Mouse (Mus musculus) ES-E14 (cell line): ENCODE measurements around the gene Cbr3. TPM values are rescaled to one million over a fixed set of nuclear protein-coding genes. Genes with fewer than 3 reads are reported as not detected.
"Not testable (repeated sequence)": the region's sequence is repeated elsewhere in the genome, so short reads cannot be mapped to it uniquely, and the experiment has no call there.

Experiments used
- DNase-seq: peaks from one replicate; pipeline ENCODE4 v3.0.0-alpha.2; 2013; ENCODE audit warnings: low read depth, low spot score
- H3K27ac ChIP-seq: 2 replicates; pipeline ENCODE4 v1.5.1; 2012; ENCODE audit warnings: low read depth, mild to moderate bottlenecking, low read length, moderate library complexity, mixed read lengths; ENCODE audit not compliant: poor library complexity, insufficient read depth, severe bottlenecking
- H3K36me3 ChIP-seq: 2 replicates; pipeline ENCODE4 v1.6.1; 2012; ENCODE audit warnings: mild to moderate bottlenecking, low read length, moderate library complexity, mixed read lengths; ENCODE audit not compliant: control insufficient read depth, poor library complexity, insufficient read depth, severe bottlenecking
- H3K4me1 ChIP-seq, 2 experiments: fragments of 150-350 bp in 1 of 2; sonication (generic) in 1 of 2; 2 replicates each; pipeline ENCODE4 v1.6.1; 2012; ENCODE audit warnings: low read length in 2 of 2, mild to moderate bottlenecking in 1 of 2, mixed read lengths in 1 of 2; ENCODE audit not compliant: control insufficient read depth in 2 of 2, insufficient read depth in 2 of 2, poor library complexity in 1 of 2
- H3K4me3 ChIP-seq, 2 experiments: fragments of 150-350 bp in 1 of 2; sonication (generic) in 1 of 2; 2 replicates each; pipeline ENCODE4 v1.5.1; 2012; ENCODE audit warnings: low read length in 2 of 2, low read depth in 1 of 2, mild to moderate bottlenecking in 1 of 2, mixed read lengths in 1 of 2; ENCODE audit not compliant: insufficient read depth in 1 of 2, poor library complexity in 1 of 2, severe bottlenecking in 1 of 2
- H3K9ac ChIP-seq: 2 replicates; pipeline ENCODE4 v1.6.1; 2012; ENCODE audit warnings: low read depth, mild to moderate bottlenecking, low read length, mixed read lengths; ENCODE audit not compliant: poor library complexity, insufficient read depth, severe bottlenecking
- H3K9me3 ChIP-seq: fragments of 150-350 bp; sonication (generic); 2 replicates; pipeline ENCODE4 v1.6.1; 2012; ENCODE audit warnings: low read depth, mild to moderate bottlenecking, low read length; ENCODE audit not compliant: control insufficient read depth, insufficient read depth
- CHD2 ChIP-seq: IDR thresholded peaks from 2 replicates; pipeline ENCODE4 v1.6.1; 2014; ENCODE audit warnings: mild to moderate bottlenecking, low read depth, low read length, inconsistent platforms
- HCFC1 ChIP-seq: IDR thresholded peaks from 2 replicates; pipeline ENCODE4 v1.6.1; 2012; ENCODE audit warnings: low read length, inconsistent platforms, borderline replicate concordance; ENCODE audit not compliant: insufficient read depth
- MAFK ChIP-seq: IDR thresholded peaks from 2 replicates; pipeline ENCODE4 v1.6.1; 2014; ENCODE audit warnings: mild to moderate bottlenecking, low read depth, low read length, inconsistent platforms; ENCODE audit not compliant: insufficient read depth
- ZC3H11A ChIP-seq: IDR thresholded peaks from 2 replicates; pipeline ENCODE4 v1.6.1; 2012; ENCODE audit warnings: low read depth, mild to moderate bottlenecking, inconsistent platforms, low read length, borderline replicate concordance
- ZNF384 ChIP-seq: IDR thresholded peaks from 2 replicates; pipeline ENCODE4 v1.6.1; 2012; ENCODE audit warnings: low read depth, low read length, inconsistent platforms
- in situ Hi-C, 2 experiments: fragments of 600-800 bp; cut with MboI; formaldehyde crosslinking; loops; one replicate each; pipeline ENCODE4 v1.15.1; 2025; ENCODE audit warnings: low sequenced_read_pairs in 2 of 2, inconsistent platforms in 1 of 2; ENCODE audit not compliant: unreplicated experiment in 2 of 2
- total RNA-seq: library from RNA; depleted of rRNA; stranded (reverse); fragments of 300-350 nt; gene quantifications from 2 replicates; pipeline ENCODE4 v1.2.3, GENCODE M21; 2012

The Cbr3 gene
- total RNA-seq, 1 experiment: 15.2 TPM

GRCm38 (mm10) chr16:93669521-93669920, 13.5 kb upstream of the Cbr3 start:
- no peak for DNase-seq
- in situ Hi-C loops: no loop called here
- Histone ChIP-seq H3K36me3 (no peaks in the 10 kb centered on the region), H3K4me1 (peaks cover 0 to 2% of the 10 kb centered on the region in 2 experiments; a peak in 1 of 4 replicates), H3K27ac (no peak overlapping the region), H3K4me3 (no peak overlapping the region), H3K9ac (no peak overlapping the region), H3K9me3 (peaks cover 3% of the 10 kb centered on the region)
- TF ChIP-seq ZC3H11A: no peak
- TF ChIP-seq HCFC1: no peak
- no peak for TF ChIP-seq MAFK
- no peak for TF ChIP-seq ZNF384
- TF ChIP-seq CHD2: no peak

DNA sequence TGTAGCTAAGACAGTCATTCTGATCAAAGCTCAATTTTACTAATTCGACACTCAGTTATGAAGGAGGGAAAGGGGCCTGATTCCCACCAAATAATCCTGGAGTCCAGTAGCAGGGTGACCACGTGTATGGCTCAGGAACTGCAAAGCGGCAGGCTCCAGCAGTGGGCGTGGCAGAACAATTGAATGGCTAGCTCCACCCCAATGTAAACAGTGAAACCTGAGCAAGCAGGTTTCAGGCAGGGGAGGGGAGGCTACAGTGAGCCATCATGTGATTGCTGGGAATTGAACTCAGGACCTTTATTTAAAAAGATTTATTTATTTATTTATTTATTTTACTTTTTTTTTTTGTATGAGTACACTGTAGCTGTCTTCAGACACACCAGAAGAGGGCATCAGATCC, 12.5 kb upstream of the Cbr3 start:
- H3K27ac ChIP-seq, H3K36me3 ChIP-seq, H3K4me1 ChIP-seq, DNase-seq, H3K4me3 ChIP-seq, H3K9ac ChIP-seq, in situ Hi-C loops, H3K9me3 ChIP-seq: not testable (repeated sequence)

DNA sequence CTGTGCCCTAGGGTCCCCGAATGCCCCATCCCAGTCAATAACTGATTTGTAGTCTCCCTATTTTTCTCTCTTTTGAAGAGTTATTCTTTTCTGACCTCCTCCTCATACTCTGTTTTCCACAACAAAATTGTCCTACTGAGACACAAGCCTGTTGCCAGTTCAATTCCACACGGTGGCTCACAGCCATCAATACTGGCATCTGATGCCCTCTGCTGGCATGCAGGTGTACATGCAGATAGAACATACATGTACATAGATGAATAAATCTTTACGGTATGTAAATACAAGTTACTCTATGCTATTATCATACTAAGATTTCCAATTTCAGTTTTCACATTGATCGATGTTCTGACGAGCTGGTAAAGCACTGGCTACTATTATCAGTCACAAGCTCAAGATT, 12.0 kb upstream of the Cbr3 start:
- in situ Hi-C loops: no loop called here
- no peak for DNase-seq
- H3K9me3 ChIP-seq: peaks cover 3% of the 10 kb centered on the region
- H3K4me1 ChIP-seq: peaks cover 0 to 2% of the 10 kb centered on the region in 2 experiments; a peak in 1 of 4 replicates
- H3K9ac ChIP-seq: no peak overlapping the region
- no peak overlapping the region for H3K4me3 ChIP-seq
- TF ChIP-seq CHD2 (no peak), ZC3H11A (no peak), ZNF384 (no peak), MAFK (no peak), HCFC1 (no peak)
- no peak overlapping the region for H3K27ac ChIP-seq
- no peaks in the 10 kb centered on the region for H3K36me3 ChIP-seq

DNA sequence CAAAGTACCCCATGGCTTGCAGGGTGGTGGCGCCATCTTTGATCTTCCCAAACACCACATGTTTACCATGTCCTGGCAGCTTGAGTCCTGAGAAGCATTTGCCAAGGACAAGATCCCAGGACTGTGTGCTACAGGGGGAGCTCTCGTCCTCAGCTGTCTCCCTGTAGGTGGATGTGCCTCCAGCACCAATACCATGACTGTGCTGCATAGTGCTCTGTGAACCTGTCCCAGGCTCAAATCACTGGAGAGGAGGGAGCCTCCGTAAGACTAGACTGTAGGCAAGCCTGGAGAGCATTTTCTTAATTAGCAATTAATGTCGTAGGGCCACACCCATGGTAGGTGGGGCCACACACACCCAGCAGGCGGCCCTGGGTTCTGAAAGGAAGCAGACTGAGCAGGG, 6.6 kb upstream of the Cbr3 start:
- in situ Hi-C loops: no loop called here
- H3K36me3 ChIP-seq: no peaks in the 10 kb centered on the region
- no peak for TF ChIP-seq HCFC1
- TF ChIP-seq MAFK: no peak
- no peak for TF ChIP-seq ZNF384
- TF ChIP-seq CHD2: no peak
- no peak for TF ChIP-seq ZC3H11A
- H3K4me1 ChIP-seq: peaks cover 11 to 15% of the 10 kb centered on the region in 2 experiments; a peak in 3 of 4 replicates
- no peak overlapping the region for H3K4me3 ChIP-seq
- no peak for DNase-seq
- no peak overlapping the region for H3K27ac ChIP-seq
- no peaks in the 10 kb centered on the region for H3K9me3 ChIP-seq
- H3K9ac ChIP-seq: no peak overlapping the region

DNA sequence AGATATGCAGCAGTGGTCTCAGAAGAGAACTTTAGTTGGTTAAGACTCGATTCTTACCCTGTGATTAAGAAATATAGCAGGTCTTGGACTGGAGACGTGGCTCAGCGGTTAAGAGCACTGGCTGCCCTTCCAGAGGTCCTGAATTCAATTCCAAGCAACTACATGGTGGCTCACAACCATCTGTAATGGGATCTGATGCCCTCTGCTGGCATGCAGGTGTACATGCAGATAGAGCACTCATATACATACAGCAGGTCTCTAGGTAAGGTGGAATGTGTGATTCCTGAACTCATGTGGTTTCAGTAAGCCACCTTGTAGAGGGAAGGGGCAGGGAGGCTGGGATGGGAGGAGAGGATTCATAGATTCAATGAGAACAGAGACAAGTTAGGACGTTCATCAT, 4.8 kb upstream of the Cbr3 start:
- no peak for DNase-seq
- Histone ChIP-seq H3K36me3 (no peaks in the 10 kb centered on the region), H3K4me3 (no peak overlapping the region), H3K9ac (no peak overlapping the region), H3K27ac (no peak overlapping the region), H3K4me1 (peaks cover 11 to 20% of the 10 kb centered on the region in 2 experiments; a peak in 3 of 4 replicates), H3K9me3 (no peaks in the 10 kb centered on the region)
- in situ Hi-C loops: no loop called here
- TF ChIP-seq HCFC1: no peak
- no peak for TF ChIP-seq ZNF384
- TF ChIP-seq ZC3H11A: no peak
- no peak for TF ChIP-seq MAFK
- TF ChIP-seq CHD2: no peak
